Mouse (Mus musculus) neural tube, embryonic 14.5 days (tissue): ENCODE results near the gene Cdkn2a. TPM values are rescaled to one million over a fixed set of nuclear protein-coding genes. Genes with fewer than 3 reads are reported as not detected.

Source experiments
- ATAC-seq: fragments of 200-750 bp; cut with Nextera tagmentation; 2 replicates; pipeline ENCODE4 v1.8.0; 2017; ENCODE audit warnings: low read depth, mild to moderate bottlenecking, moderate TSS enrichment, moderate library complexity
- H3K27ac ChIP-seq: fragments of 300-500 bp; sonication (generic); 2 replicates; pipeline ENCODE4 v1.5.1; 2014; ENCODE audit warnings: low read depth, mild to moderate bottlenecking, control low read depth, low read length, moderate library complexity, mixed read lengths
- H3K27me3 ChIP-seq: fragments of 300-500 bp; sonication (generic); 2 replicates; pipeline ENCODE4 v1.6.1; 2014; ENCODE audit warnings: low read length; ENCODE audit not compliant: control insufficient read depth, insufficient read depth
- H3K36me3 ChIP-seq: fragments of 300-500 bp; sonication (generic); 2 replicates; pipeline ENCODE4 v1.6.1; 2014; ENCODE audit warnings: low read length, mixed read lengths; ENCODE audit not compliant: control insufficient read depth, insufficient read depth
- H3K4me1 ChIP-seq: fragments of 300-500 bp; sonication (generic); 2 replicates; pipeline ENCODE4 v1.6.1; 2014; ENCODE audit warnings: low read length; ENCODE audit not compliant: control insufficient read depth, insufficient read depth
- H3K4me2 ChIP-seq: fragments of 300-500 bp; sonication (generic); 2 replicates; pipeline ENCODE4 v1.6.1; 2014; ENCODE audit warnings: mild to moderate bottlenecking, low read depth, low read length, control low read depth
- H3K4me3 ChIP-seq: fragments of 300-500 bp; sonication (generic); 2 replicates; pipeline ENCODE4 v1.5.1; 2014; ENCODE audit warnings: low read depth, low read length, control low read depth, mixed read lengths
- H3K9ac ChIP-seq: fragments of 300-500 bp; sonication (generic); replicated peaks from 2 replicates; pipeline ENCODE4 v1.6.1; 2014; ENCODE audit warnings: low read depth, mild to moderate bottlenecking, control low read depth, low read length, mixed read lengths
- H3K9me3 ChIP-seq: fragments of 300-500 bp; sonication (generic); 2 replicates; pipeline ENCODE4 v1.6.1; 2016; ENCODE audit warnings: low read length; ENCODE audit not compliant: control insufficient read depth
- WGBS: fragments of 180-500 bp; shearing (Covaris S2); extraction: QIAGEN DNeasy Blood & Tissue Kit; methylation state at CpG from one replicate; pipeline ENCODE4 v1.1.7; 2014; 5-methylcytosine and 5-hydroxymethylcytosine counted together
- polyA plus RNA-seq: library from polyadenylated mRNA; unstranded; fragments of >200 nt; fragmentation: Nextera tagmentation; extraction: Ambion mirVana; gene quantifications from 2 replicates; pipeline ENCODE4 v1.2.1, GENCODE M21; 2014

Gene Cdkn2a
- polyA plus RNA-seq, 1 experiment from 2014 or later: not detected

- 0% methylated on average over 25 of the region's 25 CpGs for WGBS
- Histone ChIP-seq H3K9me3 (no peaks in the 10 kb centered on the region), H3K4me3 (no peak overlapping the region)
These were observed 12.4 kb downstream of the Cdkn2a start for GRCm38 (mm10) chr4:89282036-89282566.

GRCm38 (mm10) chr4:89281236-89281635, 13.2 kb downstream of the Cdkn2a start:
- Histone ChIP-seq H3K4me2 (no peak overlapping the region), H3K9me3 (no peaks in the 10 kb centered on the region), H3K9ac (no peak overlapping the region), H3K27ac (no peak overlapping the region), H3K4me3 (no peak overlapping the region), H3K36me3 (no peaks in the 10 kb centered on the region), H3K27me3 (peaks cover 65% of the 10 kb centered on the region), H3K4me1 (no peaks in the 10 kb centered on the region)
- no peak for ATAC-seq
- WGBS: 2% methylated on average over 7 of the region's 7 CpGs

More at GRCm38 (mm10) chr4:89282036-89282566, 12.4 kb downstream of the Cdkn2a start:
- Histone ChIP-seq H3K36me3 (no peaks in the 10 kb centered on the region), H3K9ac (no peak overlapping the region), H3K4me2 (no peak overlapping the region), H3K4me1 (no peaks in the 10 kb centered on the region), H3K27me3 (peaks cover 70% of the 10 kb centered on the region), H3K27ac (no peak overlapping the region)
- peak; percentile 70; the same call in 1 of the 2 replicates for ATAC-seq

- no peak overlapping the region for H3K27ac ChIP-seq
- H3K36me3 ChIP-seq: no peaks in the 10 kb centered on the region
- H3K9me3 ChIP-seq: no peaks in the 10 kb centered on the region
- no peak overlapping the region for H3K4me3 ChIP-seq
- H3K4me1 ChIP-seq: no peaks in the 10 kb centered on the region
- WGBS: 0% methylated on average over 2 of the region's 2 CpGs
- peaks cover 68% of the 10 kb centered on the region for H3K27me3 ChIP-seq
- ATAC-seq: no peak
- H3K9ac ChIP-seq: no peak overlapping the region
- no peak overlapping the region for H3K4me2 ChIP-seq
These were observed 14.8 kb downstream of the Cdkn2a start for GRCm38 (mm10) chr4:89279641-89280040.

GRCm38 (mm10) chr4:89277381-89277940, 17.0 kb downstream of the Cdkn2a start:
- ATAC-seq: no peak
- Histone ChIP-seq H3K27me3 (peaks cover 62% of the 10 kb centered on the region), H3K4me3 (no peak overlapping the region), H3K4me1 (no peaks in the 10 kb centered on the region), H3K4me2 (no peak overlapping the region), H3K27ac (no peak overlapping the region), H3K9me3 (no peaks in the 10 kb centered on the region), H3K9ac (no peak overlapping the region), H3K36me3 (no peaks in the 10 kb centered on the region)
- WGBS: 5% methylated on average over 5 of the region's 5 CpGs

GRCm38 (mm10) chr4:89276669-89277219, 17.7 kb downstream of the Cdkn2a start:
- Histone ChIP-seq H3K9me3 (no peaks in the 10 kb centered on the region), H3K9ac (no peak overlapping the region), H3K4me1 (no peaks in the 10 kb centered on the region), H3K4me3 (no peak overlapping the region), H3K36me3 (no peaks in the 10 kb centered on the region), H3K4me2 (no peak overlapping the region), H3K27ac (no peak overlapping the region), H3K27me3 (peaks cover 62% of the 10 kb centered on the region)
- no peak for ATAC-seq
- under 1% methylated on average over 37 of the region's 37 CpGs for WGBS

GRCm38 (mm10) chr4:89275811-89276584, 18.5 kb downstream of the Cdkn2a start:
- H3K9ac ChIP-seq: no peak overlapping the region
- under 1% methylated on average over 25 of the region's 25 CpGs for WGBS
- H3K4me2 ChIP-seq: no peak overlapping the region
- H3K27me3 ChIP-seq: peaks cover 61% of the 10 kb centered on the region
- H3K27ac ChIP-seq: no peak overlapping the region
- H3K9me3 ChIP-seq: no peaks in the 10 kb centered on the region
- no peak overlapping the region for H3K4me3 ChIP-seq
- H3K4me1 ChIP-seq: no peaks in the 10 kb centered on the region
- H3K36me3 ChIP-seq: no peaks in the 10 kb centered on the region
- no peak for ATAC-seq

GRCm38 (mm10) chr4:89274829-89275548, 19.5 kb downstream of the Cdkn2a start:
- WGBS: 1% methylated on average over 24 of the region's 24 CpGs
- Histone ChIP-seq H3K27ac (no peak overlapping the region), H3K4me1 (no peaks in the 10 kb centered on the region), H3K4me2 (no peak overlapping the region), H3K4me3 (no peak overlapping the region), H3K9me3 (no peaks in the 10 kb centered on the region), H3K27me3 (peaks cover 69% of the 10 kb centered on the region), H3K9ac (no peak overlapping the region), H3K36me3 (no peaks in the 10 kb centered on the region)
- ATAC-seq: peak; percentile 54; the same call in 1 of the 2 replicates

- Histone ChIP-seq H3K27ac (no peak overlapping the region), H3K27me3 (peaks cover 63% of the 10 kb centered on the region), H3K9ac (no peak overlapping the region), H3K4me3 (no peak overlapping the region), H3K36me3 (no peaks in the 10 kb centered on the region), H3K4me2 (no peak overlapping the region), H3K4me1 (no peaks in the 10 kb centered on the region), H3K9me3 (no peaks in the 10 kb centered on the region)
- ATAC-seq: no peak
- under 1% methylated on average over 14 of the region's 14 CpGs for WGBS
These were observed 20.4 kb downstream of the Cdkn2a start for GRCm38 (mm10) chr4:89274006-89274405.
